Mouse (Mus musculus): ENCODE data around the gene Ypel2.

Ypel2 gene

GRCm38 (mm10) chr11:86995625-86996221 is 2.2 kb upstream of the Ypel2 start:
- DNase-seq (ENCODE audit: low spot score) = no peak

GRCm38 (mm10) chr11:86994791-86995624 is 1.5 kb upstream of the Ypel2 start:
- no peak for DNase-seq (ENCODE audit: low spot score)

GRCm38 (mm10) chr11:86994330-86994729 is 823 bp upstream of the Ypel2 start:
- DNase-seq (ENCODE audit: low spot score) = no peak

GRCm38 (mm10) chr11:86992461-86992988 is 982 bp downstream of the Ypel2 start:
- DNase-seq (ENCODE audit: low spot score) = no peak

- DNase-seq (ENCODE audit: low spot score) = no peak
These were observed 2.3 kb downstream of the Ypel2 start for GRCm38 (mm10) chr11:86991241-86991640.

GRCm38 (mm10) chr11:86990309-86990708 is 3.2 kb downstream of the Ypel2 start:
- DNase-seq (ENCODE audit: low spot score) = no peak

- no peak for DNase-seq (ENCODE audit: low spot score)
These were observed 8.5 kb downstream of the Ypel2 start for GRCm38 (mm10) chr11:86984990-86985389.

GRCm38 (mm10) chr11:86983056-86983455 is 10.5 kb downstream of the Ypel2 start:
- DNase-seq (ENCODE audit: low spot score) = no peak

- DNase-seq (ENCODE audit: low spot score) = no peak
These were observed 12.2 kb downstream of the Ypel2 start for GRCm38 (mm10) chr11:86981229-86981791.

GRCm38 (mm10) chr11:86980526-86980925 is 13.0 kb downstream of the Ypel2 start:
- no peak for DNase-seq (ENCODE audit: low spot score)

- no peak for DNase-seq (ENCODE audit: low spot score)
These were observed 13.7 kb downstream of the Ypel2 start for GRCm38 (mm10) chr11:86979799-86980198.

GRCm38 (mm10) chr11:86977242-86977641 is 16.3 kb downstream of the Ypel2 start:
- no peak for DNase-seq (ENCODE audit: low spot score)

- no peak for DNase-seq (ENCODE audit: low spot score)
These were observed 19.1 kb downstream of the Ypel2 start for GRCm38 (mm10) chr11:86974401-86974800.

- no peak for DNase-seq (ENCODE audit: low spot score)
These were observed 20.3 kb downstream of the Ypel2 start for GRCm38 (mm10) chr11:86973255-86973654.

- no peak for DNase-seq (ENCODE audit: low spot score)
These were observed 22.3 kb downstream of the Ypel2 start for GRCm38 (mm10) chr11:86971057-86971753.

GRCm38 (mm10) chr11:86969041-86969821 is 24.3 kb downstream of the Ypel2 start:
- no peak for DNase-seq (ENCODE audit: low spot score)

- no peak for DNase-seq (ENCODE audit: low spot score)
These were observed 26.0 kb downstream of the Ypel2 start for GRCm38 (mm10) chr11:86967506-86967905.

- no peak for DNase-seq (ENCODE audit: low spot score)
These were observed 26.8 kb downstream of the Ypel2 start for GRCm38 (mm10) chr11:86966696-86967095.

GRCm38 (mm10) chr11:86965079-86965478 is 28.4 kb downstream of the Ypel2 start:
- no peak for DNase-seq (ENCODE audit: low spot score)

GRCm38 (mm10) chr11:86963698-86964097 is 29.8 kb downstream of the Ypel2 start:
- DNase-seq (ENCODE audit: low spot score) = no peak

GRCm38 (mm10) chr11:86963027-86963426 is 30.5 kb downstream of the Ypel2 start:
- no peak for DNase-seq (ENCODE audit: low spot score)

- no peak for DNase-seq (ENCODE audit: low spot score)
These were observed 31.1 kb downstream of the Ypel2 start for GRCm38 (mm10) chr11:86962362-86962761.

Data from spleen, adult 12 weeks (tissue).